Mouse (Mus musculus) myocyte (in vitro differentiated cells): ENCODE results near the gene Pdzrn4. TPM values are rescaled to one million over a fixed set of nuclear protein-coding genes. Genes with fewer than 3 reads are reported as not detected.

Source experiments
- H3K27me3 ChIP-seq: one replicate; pipeline ENCODE4 v1.6.1; 2011; ENCODE audit not compliant: control insufficient read depth, insufficient read depth, insufficient read length
- H3K36me3 ChIP-seq: one replicate; pipeline ENCODE4 v1.6.1; 2011; ENCODE audit not compliant: control insufficient read depth, insufficient read depth
- H3K4me2 ChIP-seq: one replicate; pipeline ENCODE4 v1.6.1; 2011; ENCODE audit warnings: low read depth, control low read depth
- H3K4me3 ChIP-seq: one replicate; pipeline ENCODE4 v1.5.1; 2011; ENCODE audit warnings: mild to moderate bottlenecking, control low read depth, moderate library complexity
- H3K79me2 ChIP-seq: one replicate; pipeline ENCODE4 v1.6.1; 2011; ENCODE audit not compliant: control insufficient read depth, insufficient read depth
- H3ac ChIP-seq: one replicate; pipeline ENCODE4 v1.6.1; 2011; ENCODE audit not compliant: control insufficient read depth, insufficient read length
- CEBPB ChIP-seq: IDR thresholded peaks from 2 replicates; pipeline ENCODE4 v1.6.1; 2011; ENCODE audit warnings: mild to moderate bottlenecking, moderate library complexity; ENCODE audit not compliant: poor library complexity, insufficient read depth, severe bottlenecking
- E2F4 ChIP-seq: IDR thresholded peaks from one replicate; pipeline ENCODE4 v1.6.1; 2011; ENCODE audit warnings: mild to moderate bottlenecking, control low read depth, moderate library complexity; ENCODE audit not compliant: insufficient read depth
- MAX ChIP-seq: IDR thresholded peaks from one replicate; pipeline ENCODE4 v1.6.1; 2011; ENCODE audit warnings: low read depth, mild to moderate bottlenecking, control low read depth
- MYOD1 ChIP-seq, 3 experiments: IDR thresholded peaks; one replicate each; pipeline ENCODE4 v1.6.1; 2011; ENCODE audit warnings: control low read depth in 2 of 3, low read depth in 2 of 3, mild to moderate bottlenecking in 2 of 3, moderate library complexity in 1 of 3; ENCODE audit not compliant: insufficient read length in 2 of 3, control insufficient read depth in 1 of 3
- MYOG ChIP-seq, 3 experiments: IDR thresholded peaks; one replicate each; pipeline ENCODE4 v1.6.1; 2011; ENCODE audit warnings: control low read depth in 2 of 3, low read depth in 2 of 3, mild to moderate bottlenecking in 2 of 3; ENCODE audit not compliant: insufficient read length in 2 of 3, control insufficient read depth in 1 of 3, insufficient read depth in 1 of 3
- POLR2A ChIP-seq: IDR thresholded peaks from one replicate; pipeline ENCODE4 v1.6.1; 2011; ENCODE audit warnings: low read depth, mild to moderate bottlenecking, control low read depth, moderate library complexity; ENCODE audit not compliant: insufficient read length
- POLR2AphosphoS2 ChIP-seq: IDR thresholded peaks from one replicate; pipeline ENCODE4 v1.6.1; 2011; ENCODE audit warnings: low read depth, control low read depth; ENCODE audit not compliant: insufficient read length
- REST ChIP-seq: IDR thresholded peaks from one replicate; pipeline ENCODE4 v1.6.1; 2011; ENCODE audit warnings: mild to moderate bottlenecking, control low read depth, moderate library complexity; ENCODE audit not compliant: insufficient read depth, insufficient read length
- SRF ChIP-seq: IDR thresholded peaks from one replicate; pipeline ENCODE4 v1.6.1; 2011; ENCODE audit warnings: low read depth; ENCODE audit not compliant: control insufficient read depth, insufficient read length
- TCF12 ChIP-seq: IDR thresholded peaks from one replicate; pipeline ENCODE4 v1.6.1; 2011; ENCODE audit warnings: mild to moderate bottlenecking, control low read depth; ENCODE audit not compliant: poor library complexity, insufficient read depth, severe bottlenecking
- TCF3 ChIP-seq: IDR thresholded peaks from one replicate; pipeline ENCODE4 v1.6.1; 2011; ENCODE audit warnings: low read depth, control low read depth; ENCODE audit not compliant: insufficient read length
- USF1 ChIP-seq: IDR thresholded peaks from one replicate; pipeline ENCODE4 v1.6.1; 2011; ENCODE audit warnings: low read depth, mild to moderate bottlenecking, control low read depth, moderate library complexity
- polyA plus RNA-seq: library from polyadenylated mRNA; unstranded; fragments of >200 nt; fragmentation: generic; extraction: Trizol; gene quantifications from one replicate; pipeline ENCODE4 v1.2.1, GENCODE M21; 2012; ENCODE audit warnings: missing spikeins

Pdzrn4 gene
- polyA plus RNA-seq, 1 experiment, result 0.07 TPM

DNA sequence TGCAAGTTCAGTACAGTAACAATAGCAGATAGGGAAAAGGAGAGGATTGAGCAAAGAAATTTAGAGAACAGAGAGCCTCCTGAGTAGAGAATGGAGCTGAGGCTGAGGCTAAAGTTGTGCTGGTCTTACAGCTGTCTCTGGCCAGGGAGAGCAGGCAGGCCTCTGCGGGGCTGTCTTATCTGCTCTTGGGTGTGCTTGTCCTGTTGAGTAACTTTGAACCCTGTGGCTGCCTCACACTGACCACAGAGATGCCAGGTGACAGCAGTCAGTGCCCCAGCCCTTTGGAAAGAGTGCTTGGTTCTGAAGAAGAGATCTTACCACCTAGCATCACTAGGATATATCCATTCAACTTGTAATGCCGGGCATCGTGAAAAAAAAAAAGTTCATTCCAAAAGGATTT, 214.2 kb downstream of the Pdzrn4 start:
- TF ChIP-seq MYOG (IDR thresholded peaks at IDR 0.05; ENCODE audit: control insufficient read depth in 1 of 3, insufficient read depth in 1 of 3, insufficient read length in 2 of 3, low read depth in 2 of 3) (peak; percentile 49 to 91 (median 89)), POLR2AphosphoS2 (no peak), E2F4 (no peak), REST (no peak), CEBPB (peak; percentile 34; the same call in 1 of the 2 replicates), MAX (no peak), USF1 (no peak), SRF (no peak), POLR2A (no peak), MYOD1 (IDR thresholded peaks at IDR 0.05; ENCODE audit: control insufficient read depth in 1 of 3, insufficient read length in 2 of 3, low read depth in 2 of 3) (peak; percentile 30 to 81 (median 56)), TCF12 (peak; percentile 40), TCF3 (no peak)
- no peaks in the 10 kb centered on the region for H3K36me3 ChIP-seq

GRCm38 (mm10) chr15:92612386-92612785, 215.7 kb downstream of the Pdzrn4 start:
- TF ChIP-seq TCF12, result no peak
- no peak for TF ChIP-seq E2F4
- TF ChIP-seq POLR2AphosphoS2, result no peak
- peak in 2 of 3 experiments; percentile 36 to 60 for TF ChIP-seq MYOD1 (IDR thresholded peaks at IDR 0.05; ENCODE audit: control insufficient read depth in 1 of 3, insufficient read length in 2 of 3, low read depth in 2 of 3)
- peak in 1 of 3 experiments; percentile 86 for TF ChIP-seq MYOG (IDR thresholded peaks at IDR 0.05; ENCODE audit: control insufficient read depth in 1 of 3, insufficient read depth in 1 of 3, insufficient read length in 2 of 3, low read depth in 2 of 3)
- no peak for TF ChIP-seq USF1
- TF ChIP-seq REST, result no peak

More for the DNA sequence above, 214.2 kb downstream of the Pdzrn4 start:
- Histone ChIP-seq H3ac (no peak overlapping the region), H3K4me3 (no peak overlapping the region), H3K27me3 (no peaks in the 10 kb centered on the region), H3K79me2 (no peaks in the 10 kb centered on the region), H3K4me2 (peak overlapping the region; percentile 32)

DNA sequence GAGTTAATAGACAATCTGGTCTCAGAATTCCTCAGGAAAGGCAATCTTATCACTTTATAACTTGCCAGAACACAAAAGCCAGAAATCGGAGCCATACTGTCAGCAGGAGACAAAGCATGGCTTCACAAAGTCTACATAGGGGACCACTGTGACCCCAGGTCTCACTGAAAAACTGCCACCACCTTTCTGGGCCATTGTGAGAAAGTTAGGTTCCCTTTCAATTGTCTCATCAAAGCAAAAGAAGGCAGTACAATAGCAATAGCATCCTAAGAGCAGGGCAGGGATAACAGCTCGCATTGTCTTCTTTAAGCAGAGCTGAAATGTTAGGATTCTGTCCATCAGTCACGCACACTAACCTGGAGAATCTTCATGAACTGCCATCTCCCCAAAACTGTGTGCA, 216.5 kb downstream of the Pdzrn4 start:
- H3K36me3 ChIP-seq, result no peaks in the 10 kb centered on the region
- no peak for TF ChIP-seq TCF12
- TF ChIP-seq POLR2A, result no peak
- no peak for TF ChIP-seq SRF
- TF ChIP-seq MYOG (IDR thresholded peaks at IDR 0.05; ENCODE audit: control insufficient read depth in 1 of 3, insufficient read depth in 1 of 3, insufficient read length in 2 of 3, low read depth in 2 of 3), result no peak
- TF ChIP-seq POLR2AphosphoS2, result no peak
- TF ChIP-seq USF1, result no peak
- no peak for TF ChIP-seq REST
- no peak for TF ChIP-seq TCF3
- no peak for TF ChIP-seq MAX
- no peak for TF ChIP-seq CEBPB
- no peak for TF ChIP-seq E2F4
- no peak for TF ChIP-seq MYOD1 (IDR thresholded peaks at IDR 0.05; ENCODE audit: control insufficient read depth in 1 of 3, insufficient read length in 2 of 3, low read depth in 2 of 3)
- no peak overlapping the region for H3K4me2 ChIP-seq
- H3K4me3 ChIP-seq, result no peak overlapping the region
- H3K27me3 ChIP-seq, result no peaks in the 10 kb centered on the region
- no peak overlapping the region for H3ac ChIP-seq
- H3K79me2 ChIP-seq, result no peaks in the 10 kb centered on the region

More at GRCm38 (mm10) chr15:92612386-92612785, 215.7 kb downstream of the Pdzrn4 start:
- Histone ChIP-seq H3K4me3 (no peak overlapping the region), H3K27me3 (no peaks in the 10 kb centered on the region), H3K36me3 (no peaks in the 10 kb centered on the region), H3K79me2 (no peaks in the 10 kb centered on the region), H3K4me2 (no peak overlapping the region), H3ac (no peak overlapping the region)

DNA sequence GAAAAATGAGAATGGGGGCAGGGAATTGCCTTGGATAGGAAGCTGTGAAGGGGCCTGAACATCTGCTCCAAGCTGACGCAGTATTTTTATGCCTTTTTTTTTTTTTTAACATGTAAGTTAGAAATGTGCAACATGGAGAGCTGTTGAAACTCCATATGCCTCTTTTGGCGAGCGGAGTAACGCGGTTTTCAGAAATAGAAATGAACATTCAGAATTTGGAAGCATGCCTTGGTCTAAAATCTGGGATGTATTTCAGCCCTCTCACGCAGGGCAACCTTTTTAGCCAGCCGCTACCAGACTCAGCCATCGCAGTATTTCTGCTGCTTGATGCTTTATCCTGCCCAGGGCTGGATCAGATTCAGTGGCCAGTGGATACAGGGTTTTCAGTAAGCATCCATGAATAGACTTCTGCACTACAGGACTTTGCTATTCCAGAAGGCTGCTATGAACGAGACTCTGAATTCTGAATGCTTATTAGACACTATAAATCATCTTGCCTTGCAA, 225.1 kb downstream of the Pdzrn4 start:
- Histone ChIP-seq H3K27me3 (no peaks in the 10 kb centered on the region), H3ac (no peak overlapping the region), H3K36me3 (no peaks in the 10 kb centered on the region), H3K4me2 (no peak overlapping the region), H3K79me2 (no peaks in the 10 kb centered on the region), H3K4me3 (no peak overlapping the region)
- no peak for TF ChIP-seq TCF3
- no peak for TF ChIP-seq REST
- TF ChIP-seq E2F4, result no peak
- no peak for TF ChIP-seq SRF
- TF ChIP-seq MAX, result no peak
- TF ChIP-seq TCF12, result no peak
- no peak for TF ChIP-seq USF1
- TF ChIP-seq POLR2AphosphoS2, result no peak
- no peak for TF ChIP-seq POLR2A
- no peak for TF ChIP-seq MYOD1 (IDR thresholded peaks at IDR 0.05; ENCODE audit: control insufficient read depth in 1 of 3, insufficient read length in 2 of 3, low read depth in 2 of 3)
- no peak for TF ChIP-seq MYOG (IDR thresholded peaks at IDR 0.05; ENCODE audit: control insufficient read depth in 1 of 3, insufficient read depth in 1 of 3, insufficient read length in 2 of 3, low read depth in 2 of 3)
- no peak for TF ChIP-seq CEBPB

- H3ac ChIP-seq, result no peak overlapping the region
- H3K4me3 ChIP-seq, result no peak overlapping the region
- no peaks in the 10 kb centered on the region for H3K79me2 ChIP-seq
- H3K4me2 ChIP-seq, result no peak overlapping the region
- no peaks in the 10 kb centered on the region for H3K36me3 ChIP-seq
- H3K27me3 ChIP-seq, result no peaks in the 10 kb centered on the region
- TF ChIP-seq SRF (no peak), E2F4 (no peak), MAX (no peak)
Observed at GRCm38 (mm10) chr15:92622323-92622722, 225.6 kb downstream of the Pdzrn4 start.
